Mouse (Mus musculus): ENCODE measurements around the gene Olfm3. TPM values are rescaled to one million over a fixed set of nuclear protein-coding genes. Genes with fewer than 3 reads are reported as not detected.

Gene Olfm3
- 1 to 10 TPM; 2.4 to 4.1 TPM for total RNA-seq (2021)
- long read RNA-seq, experiment 1, full-length matches to known transcripts: 2 of 2 reads
- long read RNA-seq, experiment 1, partial matches to known transcripts: 0 of 2 reads
- long read RNA-seq, experiment 1, other reads (novel, unspliced or antisense): 0 of 2 reads
- long read RNA-seq, experiment 2, full-length matches to known transcripts: 1 of 2 reads
- long read RNA-seq, experiment 2, partial matches to known transcripts: 0 of 2 reads
- long read RNA-seq, experiment 2, other reads (novel, unspliced or antisense): 1 of 2 reads

GRCm38 (mm10) chr3:114903924-114904438 is at the start of gene Olfm3:
TSS of gene Olfm3 (plus strand) at chr3:114904078.
- peak; percentile 46 to 67 for DNase-seq

- DNase-seq: no peak
Observed at GRCm38 (mm10) chr3:114889764-114890163, 14.1 kb upstream of the Olfm3 start.

- peak in 1 of 2 experiments; percentile 6 for DNase-seq
Observed at GRCm38 (mm10) chr3:114904633-114905423, 950 bp downstream of the Olfm3 start.

DNA sequence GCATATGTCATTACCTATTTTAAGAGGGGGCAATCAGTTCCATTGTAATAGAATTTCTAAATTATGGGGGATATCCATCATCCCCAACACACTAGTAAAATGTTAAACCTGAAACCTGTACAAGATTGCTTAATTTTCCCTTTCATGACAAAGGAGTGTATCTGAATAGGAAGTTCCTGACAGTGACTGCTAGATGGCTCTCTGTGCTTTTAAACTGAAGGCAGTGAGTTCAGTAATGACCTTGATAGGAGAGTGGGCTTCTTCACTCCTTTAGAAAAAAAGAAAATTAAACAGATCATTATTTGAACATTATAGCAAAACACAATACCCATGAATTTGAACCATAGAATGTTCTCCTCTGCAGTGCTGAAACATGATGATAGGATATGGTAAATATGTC is 3.7 kb downstream of the Olfm3 start:
- no peak for DNase-seq

DNA sequence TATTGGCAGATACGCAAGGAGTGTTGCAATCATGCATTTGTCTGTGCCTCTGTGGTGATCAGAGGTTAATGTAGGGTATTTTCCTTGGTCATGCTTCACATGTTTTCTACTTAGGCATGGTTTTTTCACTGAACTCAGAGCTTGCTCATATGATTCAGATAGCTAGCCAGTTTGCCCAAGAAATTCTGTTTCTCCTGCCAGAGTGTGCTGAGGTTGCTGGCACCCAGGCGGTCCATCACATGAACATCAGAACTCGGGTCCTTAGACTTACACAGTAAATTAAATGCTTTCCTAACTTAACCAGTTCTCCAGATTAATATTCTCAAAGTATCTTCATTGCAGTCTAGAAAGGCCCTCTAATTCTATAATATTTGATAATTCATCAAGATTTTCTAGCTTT is 5.0 kb downstream of the Olfm3 start:
- no peak for DNase-seq

DNA sequence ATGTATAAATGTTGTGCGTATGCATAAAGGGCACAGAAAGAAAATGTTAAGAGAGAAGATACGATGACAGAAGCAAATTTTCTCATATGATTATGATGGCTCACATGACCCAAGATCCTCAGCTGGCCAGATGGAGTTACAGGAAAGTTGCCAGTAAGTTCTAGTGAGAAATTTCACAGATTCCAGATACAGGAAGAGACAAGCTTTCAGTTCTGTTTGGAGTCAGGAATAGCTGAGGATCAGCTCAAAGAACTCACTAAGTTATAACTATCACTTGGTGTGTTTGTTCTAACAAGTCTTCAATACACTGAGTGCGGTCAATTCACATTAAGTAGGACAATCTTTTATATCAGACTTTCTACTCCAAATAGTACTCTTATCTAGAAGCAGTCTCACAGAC is 16.2 kb downstream of the Olfm3 start:
- no peak for DNase-seq

GRCm38 (mm10) chr3:114929605-114930004 is 25.7 kb downstream of the Olfm3 start:
- DNase-seq: no peak

DNA sequence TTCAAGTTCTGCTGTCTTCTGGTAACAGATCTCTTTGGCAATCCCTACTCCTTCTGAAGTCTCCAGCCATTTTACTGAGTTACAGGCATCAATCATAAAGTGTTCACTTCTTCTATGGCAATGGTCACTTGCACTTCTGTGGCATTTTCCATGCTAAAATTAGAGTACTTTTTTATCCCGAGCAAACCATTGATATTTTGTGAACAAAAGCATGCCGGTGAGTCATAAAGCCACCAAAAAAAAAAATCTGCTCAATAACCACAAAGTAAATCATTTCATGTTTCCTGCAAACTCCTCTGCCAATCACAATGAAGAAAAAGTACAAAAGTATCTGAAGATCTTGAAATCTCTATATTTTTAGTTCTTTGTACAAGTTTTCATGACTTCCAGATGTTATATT is 26.5 kb downstream of the Olfm3 start:
- no peak for DNase-seq

DNA sequence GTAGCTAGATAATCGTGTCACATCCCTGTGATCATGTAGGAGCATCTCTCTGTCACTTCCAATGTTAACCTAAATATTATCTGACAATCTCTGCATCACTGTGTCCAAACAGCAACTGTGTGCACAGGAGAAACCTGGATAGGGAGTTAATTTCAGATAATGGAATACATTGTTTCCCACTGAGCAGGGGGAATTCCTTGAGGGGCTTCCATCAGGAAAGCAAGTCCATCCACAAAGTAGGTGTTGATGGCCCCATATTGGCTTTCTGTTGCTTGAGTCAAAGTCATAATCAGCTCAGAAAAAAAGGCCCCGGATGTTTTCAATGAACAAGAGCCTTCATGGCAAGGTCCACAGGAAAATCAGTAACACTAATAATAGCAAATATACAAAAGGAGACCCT is 26.9 kb downstream of the Olfm3 start:
- DNase-seq: no peak

GRCm38 (mm10) chr3:114932881-114933280 is 29.0 kb downstream of the Olfm3 start:
- DNase-seq: no peak

GRCm38 (mm10) chr3:114954904-114955303 is 51.0 kb downstream of the Olfm3 start:
- DNase-seq: no peak

DNA sequence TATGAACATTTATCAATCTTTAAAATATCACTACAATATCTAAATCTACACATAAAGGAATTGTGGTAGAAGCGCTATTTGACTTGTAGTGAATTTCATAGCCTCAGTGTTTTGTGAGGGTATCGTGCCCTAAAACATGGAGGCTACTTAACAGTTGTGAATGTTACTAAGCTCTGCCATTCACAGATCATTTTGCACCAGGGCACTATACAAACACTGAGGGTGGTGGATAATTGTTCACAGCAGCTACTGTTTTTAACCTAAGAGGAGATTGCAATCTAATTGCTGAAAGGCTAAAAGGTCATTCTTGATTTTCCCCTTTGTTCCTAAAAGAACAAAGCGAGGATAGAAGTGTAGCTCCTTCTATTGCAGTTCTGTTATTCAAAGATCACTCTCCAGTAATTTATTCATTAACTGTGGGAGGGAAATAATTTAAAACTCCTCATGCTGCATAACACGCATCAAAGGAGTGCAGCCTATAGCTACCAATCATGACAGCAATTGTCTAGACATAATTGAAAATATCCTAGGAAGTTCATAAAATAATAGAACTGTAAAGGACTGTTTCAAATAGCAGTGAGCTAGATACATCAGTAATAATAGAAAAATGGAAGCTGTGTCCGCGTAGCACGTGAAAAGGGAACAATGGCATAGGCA is 55.6 kb downstream of the Olfm3 start:
- DNase-seq: no peak

- DNase-seq: no peak
Observed at GRCm38 (mm10) chr3:114962316-114963083, 58.6 kb downstream of the Olfm3 start.

DNA sequence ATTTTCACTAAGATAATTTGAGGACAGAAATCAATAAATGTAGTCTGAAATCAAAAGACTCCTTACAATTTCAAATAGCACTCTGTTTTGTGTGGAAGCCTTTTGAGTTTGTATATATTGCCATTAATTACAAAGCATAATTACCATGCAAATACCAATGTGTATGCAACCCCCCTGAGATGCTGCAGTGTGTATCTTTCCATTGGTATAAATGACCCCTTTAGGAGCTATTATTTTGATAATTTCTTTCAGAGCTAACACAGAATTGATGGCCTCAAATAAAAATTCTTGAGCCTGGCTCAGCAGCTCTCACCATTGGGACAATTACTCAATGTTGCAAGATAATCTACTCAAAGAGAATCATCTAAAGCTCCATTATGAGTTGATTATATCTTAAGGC is 67.3 kb downstream of the Olfm3 start:
- DNase-seq: no peak

GRCm38 (mm10) chr3:114972522-114972921 is 68.6 kb downstream of the Olfm3 start:
- DNase-seq: no peak

GRCm38 (mm10) chr3:114990828-114991227 is 87.0 kb downstream of the Olfm3 start:
- no peak for DNase-seq

GRCm38 (mm10) chr3:114995956-114996355 is 92.1 kb downstream of the Olfm3 start:
- DNase-seq: no peak

DNA sequence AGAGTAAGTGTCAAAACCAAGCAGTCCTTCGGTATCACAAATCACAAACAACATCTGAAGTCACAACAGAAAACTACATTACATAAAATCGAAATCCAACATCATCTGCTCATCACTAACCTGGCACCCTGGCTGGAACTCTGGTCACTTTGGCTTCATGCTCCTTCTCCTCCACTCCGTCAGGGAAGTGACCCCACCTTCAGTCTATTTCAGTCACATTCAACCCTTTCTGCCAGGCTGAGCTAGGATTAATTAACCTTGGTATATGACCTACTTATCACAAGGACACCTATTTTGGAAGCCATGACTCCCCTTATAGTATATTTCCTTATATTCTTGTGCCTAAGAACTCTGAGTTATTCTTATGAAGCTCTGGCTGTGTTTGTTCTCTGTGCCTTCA is 123.7 kb downstream of the Olfm3 start:
- no peak for DNase-seq

GRCm38 (mm10) chr3:115028046-115028445 is 124.2 kb downstream of the Olfm3 start:
- no peak for DNase-seq

DNA sequence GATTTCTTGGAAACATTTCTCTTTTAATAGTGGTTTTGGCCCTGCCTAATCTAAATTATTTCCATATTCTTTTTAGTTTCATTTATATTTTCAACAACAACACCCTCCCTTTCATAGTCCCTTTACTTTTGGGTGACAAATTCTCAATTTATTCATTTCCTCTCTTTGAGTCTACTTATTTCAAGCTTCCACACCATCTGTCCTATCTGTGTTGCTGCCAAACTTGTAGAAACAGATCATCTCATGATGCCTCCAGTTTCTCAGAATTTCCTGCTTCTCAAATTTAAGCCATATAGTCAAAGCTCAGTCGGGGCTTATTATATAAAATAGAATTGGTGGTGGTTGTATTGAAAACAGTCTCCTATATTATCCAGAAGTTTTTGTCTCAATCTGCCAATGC is 124.7 kb downstream of the Olfm3 start:
- DNase-seq: no peak

- no peak for DNase-seq
Observed at GRCm38 (mm10) chr3:115049060-115049459, 145.2 kb downstream of the Olfm3 start.

DNA sequence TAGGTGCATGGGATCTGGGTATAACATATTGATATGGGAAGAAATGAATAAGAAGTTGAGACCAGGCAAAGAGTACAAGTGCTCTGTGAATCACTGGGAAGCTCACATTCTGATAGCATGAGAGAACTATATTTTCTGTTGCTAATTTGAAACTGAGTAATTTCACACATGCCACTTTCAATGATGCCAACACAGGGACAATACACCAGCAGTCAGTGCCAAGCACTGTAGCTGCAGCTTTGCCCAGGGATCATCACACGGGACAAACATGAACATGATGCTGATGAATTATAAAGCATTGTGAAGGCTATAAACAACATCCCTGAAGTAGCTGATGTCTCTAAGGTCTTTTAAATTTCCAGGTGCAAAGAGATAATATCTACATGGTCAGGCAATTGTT is 161.0 kb downstream of the Olfm3 start:
- DNase-seq: no peak
